ENCODE assay signal across 12 mouse cellular contexts in the genomic region with DNA sequence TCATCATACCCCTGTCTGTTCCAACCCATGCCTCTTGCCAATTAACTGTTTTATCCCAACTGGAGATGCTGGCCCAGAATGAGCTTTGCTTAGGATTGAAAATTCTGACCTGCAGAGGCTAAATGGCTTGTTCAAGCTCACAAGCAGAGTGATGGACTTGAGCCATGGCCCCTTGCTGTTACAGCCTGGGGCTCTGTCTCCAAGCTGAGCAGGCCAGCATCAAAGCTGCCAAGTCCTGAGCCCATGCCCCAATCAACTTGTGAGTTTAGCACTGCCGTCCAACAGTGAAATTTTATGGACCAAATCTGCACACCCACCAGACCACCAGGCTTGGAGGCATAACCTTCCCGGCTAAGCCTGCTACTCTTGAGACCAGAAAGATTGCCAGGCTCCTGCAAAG.
DNase-seq lines count a peak whose midpoint lies in the region; ATAC-seq and TF ChIP-seq lines count a peak whose summit lies in the region.
"Had no signal": no experiment of that assay in that cellular context is flagged by ENCODE, and none has a peak within 500 bp of the region (broad histone marks: within the 10 kb centered on the region; RNA-seq: fewer than 3 reads in every experiment).

No protein-coding gene starts in this region.

- DNase-seq in right cerebral cortex, adult 18-20 months: peak; percentile 15
- DNase-seq in right cerebral cortex, adult 2 months (ENCODE audit: low spot score in 2 of 2): no peak
- DNase-seq in limb, embryonic 14.5 days (ENCODE audit: low spot score): peak; percentile 35
- DNase-seq in MN1 (ENCODE audit: low spot score): no peak
- DNase-seq in T-cell, adult 2 months (ENCODE audit: low spot score): no peak
- no peak for DNase-seq in heart, postnatal 4 days

- H3K4me3 ChIP-seq in forebrain, embryonic 12.5 days (replicated peaks): peak overlapping the region; percentile 24
- no peak overlapping the region for H3K4me3 ChIP-seq in limb, embryonic 14.5 days (replicated peaks; ENCODE audit: low read length)
- H3K4me3 ChIP-seq: lung, embryonic 15.5 days; stomach, embryonic 15.5 days had no signal

- no peak for ATAC-seq in forebrain, embryonic 12.5 days (ENCODE audit: low FRiP score)
- 0 out of 2 replicates have a peak, but pooled peaks have one; percentile 9 for ATAC-seq in limb, embryonic 14.5 days (ENCODE audit: low FRiP score, low read depth)
- no peak for ATAC-seq in erythroid progenitor cell, adult 5-6 weeks (replicated peaks; ENCODE audit: low FRiP score, poor library complexity, severe bottlenecking)

- TF ChIP-seq POLR2A in limb, embryonic 14.5 days (IDR thresholded peaks at IDR 0.05; ENCODE audit: borderline replicate concordance, extremely low read depth, insufficient read depth, insufficient read length): no peak

- H3K27ac ChIP-seq in forebrain, embryonic 12.5 days: peak overlapping the region; percentile 63; the same call in 1 of the 2 replicates
- H3K27ac ChIP-seq in limb, embryonic 14.5 days (replicated peaks; ENCODE audit: low read depth, low read length): no peak overlapping the region
- H3K27ac ChIP-seq: lung, embryonic 15.5 days; stomach, embryonic 15.5 days had no signal

- peaks cover 17% of the 10 kb centered on the region for H3K36me3 ChIP-seq in forebrain, embryonic 12.5 days (replicated peaks)
- H3K36me3 ChIP-seq in limb, embryonic 14.5 days (ENCODE audit: control insufficient read depth, insufficient read depth, low read length): peaks cover 27% of the 10 kb centered on the region
- H3K36me3 ChIP-seq: lung, embryonic 15.5 days; stomach, embryonic 15.5 days had no signal

- H3K4me1 ChIP-seq in forebrain, embryonic 12.5 days: peaks cover 89% of the 10 kb centered on the region
- peaks cover 50% of the 10 kb centered on the region for H3K4me1 ChIP-seq in limb, embryonic 14.5 days (ENCODE audit: control insufficient read depth, insufficient read depth, low read length)

- no peak overlapping the region for H3K9ac ChIP-seq in forebrain, embryonic 12.5 days
- no peak overlapping the region for H3K9ac ChIP-seq in limb, embryonic 14.5 days (ENCODE audit: low read depth, low read length, severe bottlenecking)
- H3K9ac ChIP-seq: lung, embryonic 15.5 days; stomach, embryonic 15.5 days had no signal

- H3K27me3 ChIP-seq in forebrain, embryonic 12.5 days: peaks cover 5% of the 10 kb centered on the region; the same call in 1 of the 2 replicates
- no peaks in the 10 kb centered on the region for H3K27me3 ChIP-seq in limb, embryonic 14.5 days (ENCODE audit: control insufficient read depth, insufficient read depth, low read length)
- H3K27me3 ChIP-seq: CH12.LX; lung, embryonic 15.5 days; stomach, embryonic 15.5 days had no signal

- 30% methylated on average over 2 of the region's 2 CpGs for WGBS in forebrain, embryonic 12.5 days
- 10% methylated on average over 2 of the region's 2 CpGs for WGBS in limb, embryonic 14.5 days

- peak overlapping the region; percentile 51 for H3K4me2 ChIP-seq in forebrain, embryonic 12.5 days
- H3K4me2 ChIP-seq in limb, embryonic 14.5 days (replicated peaks; ENCODE audit: low read depth, low read length, severe bottlenecking): no peak overlapping the region
- H3K4me2 ChIP-seq: heart, embryonic 11.5 days; lung, embryonic 15.5 days; stomach, embryonic 15.5 days had no signal

- no peaks in the 10 kb centered on the region for H3K9me3 ChIP-seq in forebrain, embryonic 12.5 days
- H3K9me3 ChIP-seq in limb, embryonic 14.5 days (ENCODE audit: control insufficient read depth, low read length): no peaks in the 10 kb centered on the region
- H3K9me3 ChIP-seq: lung, embryonic 15.5 days; stomach, embryonic 15.5 days had no signal

Comparison
In these comparisons a context has a peak if more than half of its experiments do, and no peak if none do; other contexts are left out.
1. DNase-seq: peak in right cerebral cortex, adult 18-20 months (single experiment) and limb, embryonic 14.5 days (single experiment); none in right cerebral cortex, adult 2 months (0 of 2), MN1 (single experiment), T-cell, adult 2 months (single experiment) and heart, postnatal 4 days (single experiment).